Mouse (Mus musculus): Measurements from ENCODE around the gene Pacsin1. TPM values are rescaled to one million over a fixed set of nuclear protein-coding genes. Genes with fewer than 3 reads are reported as not detected.

Pacsin1 gene
- total and polyA plus RNA-seq, 2 experiments from 2014 or later = 38.7 to 62.5 TPM

DNA sequence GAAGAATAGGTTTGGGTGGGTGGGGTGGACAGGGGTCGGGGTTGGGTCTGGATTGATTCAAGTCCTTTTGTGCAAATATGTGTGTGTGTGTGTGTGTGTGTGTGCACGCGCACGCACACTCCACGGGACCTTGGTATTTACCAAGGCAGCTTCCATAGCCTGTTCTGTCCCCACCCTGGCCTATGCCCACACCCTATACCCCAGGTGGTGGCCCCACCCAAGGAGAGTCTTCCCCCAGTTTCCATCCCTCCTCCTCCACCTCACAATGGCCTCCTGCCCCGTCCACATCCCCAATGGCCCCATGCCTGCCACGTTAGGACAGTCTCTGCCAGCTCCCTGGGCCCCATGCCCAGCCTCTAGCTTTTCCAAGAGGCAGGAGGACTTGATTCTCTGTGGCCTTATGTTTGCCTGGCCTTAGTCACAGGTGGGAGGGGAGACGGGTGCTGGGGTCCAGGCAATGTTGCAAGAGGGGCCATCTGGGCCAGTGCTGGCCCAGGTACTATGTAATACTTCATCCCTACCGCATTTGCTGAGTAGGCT lies 65.9 kb downstream of the Pacsin1 start:
- Histone ChIP-seq H3K4me1 (ENCODE audit: insufficient read depth) (no peaks in the 10 kb centered on the region), H3K4me2 (ENCODE audit: low read depth) (no peak overlapping the region), H3K9me3 (ENCODE audit: low read length) (no peaks in the 10 kb centered on the region), H3K27me3 (ENCODE audit: insufficient read depth, low read length) (no peaks in the 10 kb centered on the region), H3K27ac (ENCODE audit: low read depth, low read length) (no peak overlapping the region), H3K4me3 (ENCODE audit: low read depth, low read length) (no peak overlapping the region), H3K9ac (no peak overlapping the region), H3K36me3 (ENCODE audit: insufficient read depth) (no peaks in the 10 kb centered on the region)
- DNase-seq = peak; percentile 42
- ATAC-seq = no peak
- 60% methylated on average over 9 of the region's 9 CpGs for WGBS
- TF ChIP-seq CTCF (IDR thresholded peaks at IDR 0.05; ENCODE audit: low read depth) = no peak

DNA sequence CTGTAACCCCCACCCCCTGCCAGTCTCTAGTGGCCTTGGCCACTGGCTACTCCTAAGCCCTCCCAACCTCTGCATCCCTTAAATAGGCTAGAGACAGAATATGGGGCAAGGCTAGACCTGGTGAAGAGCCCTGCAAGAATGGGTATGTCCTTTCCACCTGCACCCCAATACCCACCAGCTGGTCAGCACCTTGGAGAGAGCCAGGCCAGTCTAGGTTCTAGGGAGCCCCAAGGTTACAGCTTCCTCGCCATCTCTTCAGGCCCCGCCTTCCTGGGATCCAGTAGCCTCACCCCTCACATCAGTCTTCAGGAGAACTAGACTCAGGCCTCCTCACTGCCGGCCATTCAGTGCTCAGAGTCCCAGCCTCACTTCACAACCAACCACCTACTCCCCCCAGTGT lies 69.0 kb downstream of the Pacsin1 start:
- WGBS = 44% methylated on average over 3 of the region's 3 CpGs
- no peak for ATAC-seq
- no peaks in the 10 kb centered on the region for H3K9me3 ChIP-seq (ENCODE audit: low read length)
- no peaks in the 10 kb centered on the region for H3K4me1 ChIP-seq (ENCODE audit: insufficient read depth)
- no peaks in the 10 kb centered on the region for H3K36me3 ChIP-seq (ENCODE audit: insufficient read depth)
- no peaks in the 10 kb centered on the region for H3K27me3 ChIP-seq (ENCODE audit: insufficient read depth, low read length)
- no peak overlapping the region for H3K4me3 ChIP-seq (ENCODE audit: low read depth, low read length)
- H3K9ac ChIP-seq = no peak overlapping the region
- no peak overlapping the region for H3K27ac ChIP-seq (ENCODE audit: low read depth, low read length)
- no peak for DNase-seq
- H3K4me2 ChIP-seq (ENCODE audit: low read depth) = no peak overlapping the region
- no peak for TF ChIP-seq CTCF (IDR thresholded peaks at IDR 0.05; ENCODE audit: low read depth)

DNA sequence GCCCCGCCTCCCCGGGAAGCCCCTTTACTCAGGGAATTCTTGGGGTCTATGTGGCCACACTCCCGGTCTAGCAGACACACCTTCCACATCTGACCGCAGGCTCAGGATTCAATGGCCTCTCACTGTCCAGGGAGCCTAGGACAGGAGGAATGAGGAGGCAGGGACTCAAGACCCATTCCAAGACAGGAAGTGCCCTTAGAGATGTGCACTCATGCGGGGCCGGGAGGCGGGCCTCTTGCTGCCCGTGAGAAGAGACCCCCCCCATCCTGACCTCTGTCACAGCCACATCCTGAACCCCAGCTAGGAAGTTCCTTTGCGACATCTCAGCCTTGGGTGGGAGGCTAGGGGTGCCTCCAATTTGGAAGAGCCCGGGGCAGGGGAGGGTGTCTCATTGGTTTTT lies 69.7 kb downstream of the Pacsin1 start:
- H3K9ac ChIP-seq = no peak overlapping the region
- no peaks in the 10 kb centered on the region for H3K27me3 ChIP-seq (ENCODE audit: insufficient read depth, low read length)
- H3K4me2 ChIP-seq (ENCODE audit: low read depth) = no peak overlapping the region
- no peaks in the 10 kb centered on the region for H3K9me3 ChIP-seq (ENCODE audit: low read length)
- ATAC-seq (no peak; the same call in 1 of the 2 replicates), DNase-seq (no peak)
- WGBS = 33% methylated on average over 10 of the region's 10 CpGs
- TF ChIP-seq CTCF (IDR thresholded peaks at IDR 0.05; ENCODE audit: low read depth) = no peak
- no peaks in the 10 kb centered on the region for H3K4me1 ChIP-seq (ENCODE audit: insufficient read depth)
- H3K4me3 ChIP-seq (ENCODE audit: low read depth, low read length) = no peak overlapping the region
- H3K36me3 ChIP-seq (ENCODE audit: insufficient read depth) = no peaks in the 10 kb centered on the region
- no peak overlapping the region for H3K27ac ChIP-seq (ENCODE audit: low read depth, low read length)

DNA sequence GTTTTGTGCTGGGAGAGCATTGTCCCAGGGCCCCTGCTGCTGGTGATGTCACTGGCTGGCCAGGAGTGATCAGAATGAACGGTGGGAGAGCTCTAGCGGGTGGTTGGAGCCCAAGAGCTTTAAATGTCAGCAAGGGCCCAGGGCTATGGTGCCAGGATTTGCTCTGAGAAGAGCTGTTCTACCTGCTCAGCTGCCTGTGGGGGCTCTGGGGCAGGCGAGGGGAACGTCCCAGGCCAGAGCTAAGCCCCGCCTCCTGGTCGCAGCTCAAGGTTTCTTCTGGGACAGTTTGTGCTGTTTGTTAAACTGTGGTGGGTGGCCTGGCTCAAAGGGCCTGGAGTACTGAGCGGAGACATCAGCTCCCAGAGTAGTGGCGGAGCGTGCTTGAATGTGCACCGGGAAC lies 70.1 kb downstream of the Pacsin1 start:
- no peak for ATAC-seq
- no peak for DNase-seq
- H3K27ac ChIP-seq (ENCODE audit: low read depth, low read length) = no peak overlapping the region

DNA sequence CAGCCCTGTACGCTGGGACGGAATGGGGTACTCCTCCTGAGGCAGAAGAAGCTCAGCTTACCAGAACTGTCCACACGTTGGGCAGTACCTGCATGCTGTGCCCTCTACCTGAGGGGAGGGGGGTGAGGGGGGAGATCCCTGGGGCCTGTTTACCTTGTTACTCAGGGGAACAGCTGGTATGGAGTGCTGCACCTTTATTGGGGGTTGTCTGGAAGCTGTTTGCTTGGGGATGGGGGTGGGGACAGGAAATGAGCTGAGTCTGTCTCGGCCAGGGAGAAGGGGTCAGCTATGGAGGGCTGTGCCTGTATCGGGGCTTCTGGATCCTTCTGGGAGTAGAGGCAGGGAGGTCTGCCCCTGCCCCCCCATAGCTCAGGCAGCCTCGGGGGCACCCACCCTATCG lies 71.2 kb downstream of the Pacsin1 start:
- no peak overlapping the region for H3K27ac ChIP-seq (ENCODE audit: low read depth, low read length)
- no peaks in the 10 kb centered on the region for H3K27me3 ChIP-seq (ENCODE audit: insufficient read depth, low read length)
- WGBS = 67% methylated on average over 7 of the region's 7 CpGs
- no peak for DNase-seq
- no peaks in the 10 kb centered on the region for H3K4me1 ChIP-seq (ENCODE audit: insufficient read depth)
- no peak overlapping the region for H3K4me3 ChIP-seq (ENCODE audit: low read depth, low read length)
- no peak for ATAC-seq
- no peaks in the 10 kb centered on the region for H3K9me3 ChIP-seq (ENCODE audit: low read length)
- H3K9ac ChIP-seq = no peak overlapping the region
- no peak for TF ChIP-seq CTCF (IDR thresholded peaks at IDR 0.05; ENCODE audit: low read depth)
- no peaks in the 10 kb centered on the region for H3K36me3 ChIP-seq (ENCODE audit: insufficient read depth)
- H3K4me2 ChIP-seq (ENCODE audit: low read depth) = no peak overlapping the region

More for the DNA sequence above, 70.1 kb downstream of the Pacsin1 start:
- TF ChIP-seq CTCF (IDR thresholded peaks at IDR 0.05; ENCODE audit: low read depth) = no peak
- 10% methylated on average over 10 of the region's 10 CpGs for WGBS
- Histone ChIP-seq H3K4me3 (ENCODE audit: low read depth, low read length) (no peak overlapping the region), H3K9ac (no peak overlapping the region), H3K9me3 (ENCODE audit: low read length) (no peaks in the 10 kb centered on the region), H3K27me3 (ENCODE audit: insufficient read depth, low read length) (no peaks in the 10 kb centered on the region), H3K4me2 (ENCODE audit: low read depth) (no peak overlapping the region), H3K4me1 (ENCODE audit: insufficient read depth) (no peaks in the 10 kb centered on the region), H3K36me3 (ENCODE audit: insufficient read depth) (no peaks in the 10 kb centered on the region)

DNA sequence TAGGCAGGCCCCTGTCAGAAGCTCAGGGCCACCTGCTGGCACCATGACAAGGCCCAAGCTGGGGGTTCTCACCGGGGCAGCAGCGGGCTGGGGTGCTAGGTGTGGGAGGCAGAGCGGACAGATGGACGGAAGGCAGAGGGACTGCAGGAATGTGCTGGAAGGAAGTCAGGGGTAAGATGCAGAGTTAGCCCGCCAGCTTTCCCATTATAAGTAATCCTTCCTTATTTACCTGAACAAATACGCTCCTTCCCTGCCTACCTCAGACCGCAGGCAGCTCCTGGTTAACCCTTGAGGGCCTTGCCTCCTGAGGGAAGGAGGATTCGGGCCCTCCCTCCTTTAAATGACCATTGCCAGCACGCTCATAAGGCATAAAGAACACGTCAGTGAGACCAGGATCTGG lies 73.5 kb downstream of the Pacsin1 start, which contains the start of gene Spdef:
TSS of gene Spdef (minus strand) at position 186 of the 400 bp plus-strand sequence.
- Histone ChIP-seq H3K27me3 (ENCODE audit: insufficient read depth, low read length) (no peaks in the 10 kb centered on the region), H3K4me3 (ENCODE audit: low read depth, low read length) (no peak within 1 kb of the TSS), H3K36me3 (ENCODE audit: insufficient read depth) (no peaks in the 10 kb centered on the region), H3K4me2 (ENCODE audit: low read depth) (no peak within 1 kb of the TSS), H3K9me3 (ENCODE audit: low read length) (no peaks in the 10 kb centered on the region), H3K9ac (no peak within 1 kb of the TSS), H3K4me1 (ENCODE audit: insufficient read depth) (no peaks in the 10 kb centered on the region), H3K27ac (ENCODE audit: low read depth, low read length) (no peak within 1 kb of the TSS)
- no peak for TF ChIP-seq CTCF (IDR thresholded peaks at IDR 0.05; ENCODE audit: low read depth)
- 78% methylated on average over 10 of the region's 10 CpGs for WGBS
- DNase-seq (no peak), ATAC-seq (no peak)

DNA sequence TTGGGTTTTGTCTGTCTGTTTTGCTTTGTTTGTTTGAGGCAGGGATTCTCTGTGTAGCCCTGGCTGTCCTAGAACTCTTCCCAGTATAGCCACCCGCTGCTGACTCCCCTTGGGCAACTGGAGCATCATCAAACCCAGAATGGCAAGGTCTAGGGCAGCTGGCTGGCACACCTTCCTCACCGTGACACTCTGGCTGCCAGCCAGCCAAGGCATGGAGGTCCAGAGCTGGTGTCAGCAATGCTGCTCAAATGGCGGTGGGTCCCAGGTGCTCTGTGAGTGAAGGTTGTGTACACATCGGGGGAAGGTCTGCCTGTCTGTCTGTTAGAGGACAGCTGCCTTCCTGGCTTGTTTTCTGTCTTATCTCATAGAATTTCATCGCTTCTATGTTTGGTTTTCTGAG lies 76.8 kb downstream of the Pacsin1 start:
- Histone ChIP-seq H3K4me1 (ENCODE audit: insufficient read depth) (no peaks in the 10 kb centered on the region), H3K4me3 (ENCODE audit: low read depth, low read length) (no peak overlapping the region), H3K9ac (no peak overlapping the region), H3K36me3 (ENCODE audit: insufficient read depth) (no peaks in the 10 kb centered on the region), H3K4me2 (ENCODE audit: low read depth) (no peak overlapping the region), H3K27me3 (ENCODE audit: insufficient read depth, low read length) (no peaks in the 10 kb centered on the region), H3K27ac (ENCODE audit: low read depth, low read length) (no peak overlapping the region), H3K9me3 (ENCODE audit: low read length) (no peaks in the 10 kb centered on the region)
- DNase-seq = no peak
- WGBS = 72% methylated on average over 5 of the region's 5 CpGs
- no peak for TF ChIP-seq CTCF (IDR thresholded peaks at IDR 0.05; ENCODE audit: low read depth)
- no peak for ATAC-seq

All from forebrain, postnatal 0 days (tissue).